Mouse (Mus musculus) CH12.LX (cell line): ENCODE measurements around the gene Kdm1b.

Source experiments
- CTCF ChIP-seq, 2 experiments: IDR thresholded peaks in 1 of 2; conservative IDR thresholded peaks in 1 of 2; 2 replicates each; pipeline ENCODE4 v1.5.1; 2011 to 2012; ENCODE audit warnings: low read depth in 2 of 2, low read length in 2 of 2, improper control_type of control experiment in 1 of 2, inconsistent platforms in 1 of 2, mild to moderate bottlenecking in 1 of 2, moderate library complexity in 1 of 2
- ELF1 ChIP-seq: IDR thresholded peaks from 2 replicates; pipeline ENCODE4 v1.6.1; 2014; ENCODE audit warnings: low read depth, mild to moderate bottlenecking, inconsistent platforms, low read length, improper control_type of control experiment
- HCFC1 ChIP-seq: IDR thresholded peaks from 2 replicates; pipeline ENCODE4 v1.6.1; 2012; ENCODE audit warnings: low read depth, mild to moderate bottlenecking, inconsistent platforms, low read length, improper control_type of control experiment
- MAFK ChIP-seq: IDR thresholded peaks from 2 replicates; pipeline ENCODE4 v1.6.1; 2011; ENCODE audit warnings: low read length, improper control_type of control experiment; ENCODE audit not compliant: insufficient replicate concordance
- NELFE ChIP-seq: IDR thresholded peaks from 2 replicates; pipeline ENCODE4 v1.6.1; 2011; ENCODE audit warnings: low read depth, low read length, improper control_type of control experiment
- POLR2A ChIP-seq: IDR thresholded peaks from 2 replicates; pipeline ENCODE4 v1.6.1; 2011; ENCODE audit warnings: low read depth, mild to moderate bottlenecking, improper control_type of control experiment, low read length
- TBP ChIP-seq: conservative IDR thresholded peaks from 2 replicates; pipeline ENCODE4 v1.6.1; 2011; ENCODE audit warnings: low read depth, low read length, improper control_type of control experiment
- USF1 ChIP-seq: IDR thresholded peaks from 2 replicates; pipeline ENCODE4 v1.6.1; 2014; ENCODE audit warnings: low read depth, mild to moderate bottlenecking, inconsistent platforms, low read length, improper control_type of control experiment
- ZC3H11A ChIP-seq: IDR thresholded peaks from 2 replicates; pipeline ENCODE4 v1.6.1; 2012; ENCODE audit warnings: low read depth, mild to moderate bottlenecking, inconsistent platforms, low read length, improper control_type of control experiment

DNA sequence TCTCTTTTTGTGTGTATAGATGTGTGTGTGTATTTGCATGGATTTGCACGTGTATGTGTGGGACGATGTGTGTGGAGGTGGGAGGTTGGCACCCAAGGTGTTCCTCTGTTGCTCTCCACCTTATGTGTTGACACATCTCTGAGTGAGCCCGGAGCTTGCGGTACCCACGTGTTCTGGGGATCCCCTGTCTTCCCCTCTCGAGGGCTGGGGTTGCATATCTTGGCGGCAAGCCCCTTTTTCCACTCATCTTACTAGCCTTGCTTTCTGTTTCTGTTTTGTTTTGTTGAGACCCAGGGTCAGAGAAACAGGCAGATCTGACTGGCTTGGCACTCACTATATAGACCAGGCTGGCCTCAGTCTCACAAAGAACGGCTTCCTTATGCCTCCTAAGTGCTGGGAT lies 89.8 kb downstream of the Kdm1b start:
- TF ChIP-seq CTCF (conservative IDR thresholded peaks at IDR 0.05 in 1 of 2, IDR thresholded peaks at IDR 0.05 in 1 of 2; ENCODE audit: low read depth in 2 of 2, low read length in 2 of 2) (no peak), ZC3H11A (no peak), USF1 (no peak), MAFK (no peak), POLR2A (no peak), HCFC1 (no peak), TBP (no peak), NELFE (no peak), ELF1 (no peak)
